Mouse (Mus musculus): ENCODE data around the gene Abraxas2. TPM values are rescaled to one million over a fixed set of nuclear protein-coding genes. Genes with fewer than 3 reads are reported as not detected.
A peak's percentile ranks its signal among the peaks of the same experiment; 100 is the strongest.

Gene Abraxas2
- total and polyA plus RNA-seq, 3 experiments = 30.1 to 31.1 TPM; not detected in 1

- TF ChIP-seq HCFC1 (IDR thresholded peaks at IDR 0.05; ENCODE audit: low read depth, low read length) (no peak), SIN3A (IDR thresholded peaks at IDR 0.05; ENCODE audit: low read length) (no peak), POLR2AphosphoS5 (IDR thresholded peaks at IDR 0.05; ENCODE audit: borderline replicate concordance, low read depth, low read length) (no peak)
- 0 out of 2 replicates have a peak overlapping the region, but pooled peaks have one; percentile 9 for H3K27ac ChIP-seq (ENCODE audit: control insufficient read depth, low read depth, low read length)
- no peaks in the 10 kb centered on the region for H3K9me3 ChIP-seq (replicated peaks; ENCODE audit: insufficient read depth, low read length)
- H3K4me1 ChIP-seq (ENCODE audit: control insufficient read depth in 1 of 2, insufficient read depth in 2 of 2, low read length in 2 of 2) = peaks cover 2 to 5% of the 10 kb centered on the region in 2 experiments; a peak in 3 of 4 replicates
- H3K79me2 ChIP-seq (ENCODE audit: control insufficient read depth, insufficient read depth, low read length, poor library complexity) = peaks cover 34% of the 10 kb centered on the region
- H3K9ac ChIP-seq (ENCODE audit: control insufficient read depth, low read depth, low read length, poor library complexity, severe bottlenecking) = peak overlapping the region; percentile 82
- peak; percentile 67 for DNase-seq (ENCODE audit: low read depth, low spot score)
- peak overlapping the region; percentile 74 to 91 for H3K4me3 ChIP-seq (ENCODE audit: control insufficient read depth in 1 of 2, insufficient read depth in 1 of 2, low read depth in 2 of 2, low read length in 2 of 2)
- H3K27me3 ChIP-seq (ENCODE audit: control insufficient read depth in 1 of 2, insufficient read depth in 2 of 2, low read length in 2 of 2) = no peaks in the 10 kb centered on the region
- H3K36me3 ChIP-seq (ENCODE audit: control insufficient read depth in 1 of 2, insufficient read depth in 2 of 2, low read length in 2 of 2) = peaks cover 0 to 6% of the 10 kb centered on the region in 2 experiments; a peak in 2 of 4 replicates
These were observed 45.0 kb upstream of the Abraxas2 start for GRCm38 (mm10) chr7:132814089-132814450.

- Histone ChIP-seq H3K4me3 (ENCODE audit: control insufficient read depth in 1 of 2, insufficient read depth in 1 of 2, low read depth in 2 of 2, low read length in 2 of 2) (no peak overlapping the region), H3K36me3 (ENCODE audit: control insufficient read depth in 1 of 2, insufficient read depth in 2 of 2, low read length in 2 of 2) (peaks cover 0 to 6% of the 10 kb centered on the region in 2 experiments; a peak in 2 of 4 replicates), H3K27ac (ENCODE audit: control insufficient read depth, low read depth, low read length) (no peak overlapping the region), H3K9me3 (replicated peaks; ENCODE audit: insufficient read depth, low read length) (no peaks in the 10 kb centered on the region), H3K4me1 (ENCODE audit: control insufficient read depth in 1 of 2, insufficient read depth in 2 of 2, low read length in 2 of 2) (peaks cover 2 to 5% of the 10 kb centered on the region in 2 experiments; a peak in 3 of 4 replicates), H3K9ac (ENCODE audit: control insufficient read depth, low read depth, low read length, poor library complexity, severe bottlenecking) (no peak overlapping the region), H3K79me2 (ENCODE audit: control insufficient read depth, insufficient read depth, low read length, poor library complexity) (peaks cover 25% of the 10 kb centered on the region), H3K27me3 (ENCODE audit: control insufficient read depth in 1 of 2, insufficient read depth in 2 of 2, low read length in 2 of 2) (no peaks in the 10 kb centered on the region)
- TF ChIP-seq ELF1 (IDR thresholded peaks at IDR 0.05; ENCODE audit: low read depth, low read length) (no peak), ETS1 (IDR thresholded peaks at IDR 0.05; ENCODE audit: low read depth, low read length) (no peak), SMC3 (IDR thresholded peaks at IDR 0.05; ENCODE audit: low read depth, low read length) (peak; percentile 21; the same call in 1 of the 2 replicates), RAD21 (IDR thresholded peaks at IDR 0.05; ENCODE audit: low read depth, low read length) (peak; percentile 15), CTCF (IDR thresholded peaks at IDR 0.05 in 2 of 3, conservative IDR thresholded peaks at IDR 0.05 in 1 of 3; ENCODE audit: control insufficient read depth in 1 of 3, insufficient read depth in 1 of 3, low read depth in 2 of 3, low read length in 3 of 3, poor library complexity in 1 of 3, severe bottlenecking in 1 of 3) (peak in 1 of 3 experiments; percentile 23; a peak in 1 of 6 replicates), E2F4 (IDR thresholded peaks at IDR 0.05; ENCODE audit: borderline replicate concordance, low read depth, low read length) (no peak), TBP (IDR thresholded peaks at IDR 0.05; ENCODE audit: low read depth, low read length) (no peak)
- no peak for DNase-seq (ENCODE audit: low read depth, low spot score)
These were observed 43.9 kb upstream of the Abraxas2 start for GRCm38 (mm10) chr7:132815081-132815480.

GRCm38 (mm10) chr7:132816528-132816927 lies 42.5 kb upstream of the Abraxas2 start:
- no peak for TF ChIP-seq NELFE (IDR thresholded peaks at IDR 0.05; ENCODE audit: low read depth, low read length)
- no peak for TF ChIP-seq HCFC1 (IDR thresholded peaks at IDR 0.05; ENCODE audit: low read depth, low read length)
- TF ChIP-seq SMC3 (IDR thresholded peaks at IDR 0.05; ENCODE audit: low read depth, low read length) = no peak
- no peak for TF ChIP-seq ZKSCAN1 (IDR thresholded peaks at IDR 0.05; ENCODE audit: low read depth, low read length)
- no peak for TF ChIP-seq MEF2A (IDR thresholded peaks at IDR 0.05; ENCODE audit: extremely low read depth, insufficient replicate concordance, low read depth, low read length, poor library complexity, severe bottlenecking)
- TF ChIP-seq BHLHE40 (IDR thresholded peaks at IDR 0.05; ENCODE audit: borderline replicate concordance, low read depth, low read length) = no peak
- TF ChIP-seq POLR2AphosphoS2 (IDR thresholded peaks at IDR 0.05; ENCODE audit: low read length) = no peak
- TF ChIP-seq TBP (IDR thresholded peaks at IDR 0.05; ENCODE audit: low read depth, low read length) = no peak
- TF ChIP-seq GABPA (IDR thresholded peaks at IDR 0.05; ENCODE audit: low read depth, low read length) = no peak
- no peak for TF ChIP-seq MYC (IDR thresholded peaks at IDR 0.05; ENCODE audit: low read depth, low read length)
- no peak for TF ChIP-seq UBTF (IDR thresholded peaks at IDR 0.05; ENCODE audit: borderline replicate concordance, insufficient read depth, low read depth, low read length)
- no peak for TF ChIP-seq CTCF (IDR thresholded peaks at IDR 0.05 in 2 of 3, conservative IDR thresholded peaks at IDR 0.05 in 1 of 3; ENCODE audit: control insufficient read depth in 1 of 3, insufficient read depth in 1 of 3, low read depth in 2 of 3, low read length in 3 of 3, poor library complexity in 1 of 3, severe bottlenecking in 1 of 3)
- no peak for TF ChIP-seq MAX (IDR thresholded peaks at IDR 0.05; ENCODE audit: low read length)
- no peak for TF ChIP-seq ZC3H11A (IDR thresholded peaks at IDR 0.05; ENCODE audit: low read depth, low read length)
- no peak for TF ChIP-seq POLR2AphosphoS5 (IDR thresholded peaks at IDR 0.05; ENCODE audit: borderline replicate concordance, low read depth, low read length)
- TF ChIP-seq NRF1 (IDR thresholded peaks at IDR 0.05; ENCODE audit: insufficient read depth, low read depth, low read length, poor library complexity, severe bottlenecking) = no peak
- no peak for TF ChIP-seq RCOR1 (IDR thresholded peaks at IDR 0.05; ENCODE audit: low read depth, low read length)
- H3K79me2 ChIP-seq (ENCODE audit: control insufficient read depth, insufficient read depth, low read length, poor library complexity) = peaks cover 18% of the 10 kb centered on the region
- no peaks in the 10 kb centered on the region for H3K27me3 ChIP-seq (ENCODE audit: control insufficient read depth in 1 of 2, insufficient read depth in 2 of 2, low read length in 2 of 2)
- H3K4me1 ChIP-seq (ENCODE audit: control insufficient read depth in 1 of 2, insufficient read depth in 2 of 2, low read length in 2 of 2) = 0 out of 4 replicates have a peak, but pooled peaks cover 0 to 2% of the 10 kb centered on the region in 2 experiments
- H3K36me3 ChIP-seq (ENCODE audit: control insufficient read depth in 1 of 2, insufficient read depth in 2 of 2, low read length in 2 of 2) = no peaks in the 10 kb centered on the region
- H3K4me3 ChIP-seq (ENCODE audit: control insufficient read depth in 1 of 2, insufficient read depth in 1 of 2, low read depth in 2 of 2, low read length in 2 of 2) = no peak overlapping the region
- H3K27ac ChIP-seq (ENCODE audit: control insufficient read depth, low read depth, low read length) = no peak overlapping the region
- no peaks in the 10 kb centered on the region for H3K9me3 ChIP-seq (replicated peaks; ENCODE audit: insufficient read depth, low read length)
- no peak for DNase-seq (ENCODE audit: low read depth, low spot score)
- no peak overlapping the region for H3K9ac ChIP-seq (ENCODE audit: control insufficient read depth, low read depth, low read length, poor library complexity, severe bottlenecking)
